Mouse (Mus musculus) left cerebral cortex, adult 2 months (tissue): Measurements from ENCODE around the gene Tgoln1. TPM values are rescaled to one million over a fixed set of nuclear protein-coding genes. Genes with fewer than 3 reads are reported as not detected.

Experiments used
- DNase-seq, 2 experiments: peaks; one replicate each; pipeline ENCODE4 v3.0.0; 2021 to 2022; ENCODE audit warnings: low spot score in 2 of 2, mixed read lengths in 1 of 2; ENCODE audit errors: extremely low spot score in 1 of 2
- H3K27ac ChIP-seq: fragments of 200-600 bp; 2 replicates; pipeline ENCODE4 v1.8.1; 2022
- H3K4me3 ChIP-seq: fragments of 200-600 bp; 2 replicates; pipeline ENCODE4 v1.8.1; 2022
- CTCF ChIP-seq: fragments of 200-600 bp; IDR thresholded peaks from 2 replicates; pipeline ENCODE4 v1.8.1; 2022; ENCODE audit warnings: antibody characterized with exemption, mild to moderate bottlenecking, moderate library complexity
- intact Hi-C: fragments of 180-260 bp; cut with DNase I; formaldehyde crosslinking; loops from one replicate; pipeline ENCODE4 v1.15.1; 2025
- total RNA-seq, 2 experiments: library from RNA; stranded (reverse); gene quantifications; 2 replicates each; pipeline ENCODE4 v1.2.3; 2021

Tgoln1 gene
- total RNA-seq, 2 experiments from 2014 or later = 95.1 to 95.5 TPM

- no peak for TF ChIP-seq CTCF
- no peak overlapping the region for H3K4me3 ChIP-seq
- intact Hi-C loops = no loop called here
- H3K27ac ChIP-seq = no peak overlapping the region
- DNase-seq = no peak
Measured at GRCm38 (mm10) chr6:72560801-72561200, 56.0 kb downstream of the Tgoln1 start.

Other genes with a start within 250 kb of the Tgoln1 start
- 1 to 10 TPM; 6.3 to 6.8 TPM for gene Vamp5, start 236.5 kb downstream of the Tgoln1 start, total RNA-seq
- 10 to 100 TPM; 11.7 to 15.4 TPM for gene Vamp8, start 226.3 kb downstream of the Tgoln1 start, total RNA-seq
- gene Ggcx, start 202.7 kb downstream of the Tgoln1 start, total RNA-seq = 10 to 100 TPM; 25.7 to 26.9 TPM
- gene Mat2a, start 177.4 kb downstream of the Tgoln1 start, total RNA-seq = 100 to 1,000 TPM; 186 to 194 TPM
- gene Sh2d6, start 95.3 kb downstream of the Tgoln1 start, total RNA-seq = under 1 TPM; 0.28 to 0.48 TPM
- gene Capg, start 72.6 kb downstream of the Tgoln1 start, total RNA-seq = 1 to 10 TPM; 2.3 to 2.6 TPM
- 10 to 100 TPM; 19.1 to 21.3 TPM for gene Elmod3, start 18.6 kb downstream of the Tgoln1 start, total RNA-seq
- 10 to 100 TPM; 46.3 to 50.3 TPM for gene Retsat, start 18.5 kb downstream of the Tgoln1 start, total RNA-seq
- 1 to 10 TPM; 2.9 to 3.8 TPM for gene Tcf7l1, start 172.3 kb upstream of the Tgoln1 start, total RNA-seq